Mouse (Mus musculus): ENCODE measurements around the gene Rab17. TPM values are rescaled to one million over a fixed set of nuclear protein-coding genes. Genes with fewer than 3 reads are reported as not detected.

Rab17 gene
- polyA plus RNA-seq, 1 experiment from 2014 or later, result 35.2 TPM

DNA sequence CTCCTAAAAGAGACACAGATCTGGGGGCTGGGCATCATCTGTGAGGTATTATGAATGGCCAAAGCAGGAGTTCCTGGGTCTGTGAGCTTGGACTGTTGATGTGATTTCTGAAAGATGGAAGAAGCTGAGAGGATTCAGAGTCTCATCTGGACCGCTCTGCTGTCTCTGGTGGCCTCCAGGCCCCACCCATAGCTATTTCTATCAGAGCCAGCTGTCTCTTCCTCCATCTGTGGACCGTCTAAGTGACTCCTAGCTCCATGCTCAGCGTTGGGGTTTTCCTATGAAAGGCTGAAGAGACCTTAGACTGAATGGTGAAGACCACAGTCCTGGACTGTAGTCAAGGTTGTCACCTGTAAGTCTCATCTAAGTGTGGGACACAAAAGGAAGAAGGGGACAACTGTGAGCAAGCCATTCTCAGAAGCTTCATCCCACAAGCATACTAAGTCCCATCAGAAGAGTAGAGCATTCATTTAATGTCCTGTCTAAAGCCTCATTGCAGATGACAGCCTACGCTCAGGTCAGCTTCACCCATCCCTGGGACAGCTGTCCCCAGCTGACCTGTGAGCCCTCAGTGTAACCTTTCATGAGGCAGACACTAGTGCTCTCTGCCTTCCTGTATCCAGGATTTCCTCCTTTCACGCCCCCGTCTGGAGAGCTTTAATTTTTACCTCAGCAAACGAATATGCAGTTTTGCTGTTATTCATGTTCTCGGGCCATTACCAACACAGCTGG lies 34.2 kb upstream of the Rab17 start:
- peaks cover 13% of the 10 kb centered on the region for H3K4me1 ChIP-seq (replicated peaks)
- ATAC-seq, result no peak
- no peak overlapping the region for H3K27ac ChIP-seq
- H3K27me3 ChIP-seq (replicated peaks), result no peaks in the 10 kb centered on the region
- no peak overlapping the region for H3K4me2 ChIP-seq (replicated peaks)
- H3K4me3 ChIP-seq (replicated peaks), result no peak overlapping the region
- H3K9ac ChIP-seq, result no peak overlapping the region
- H3K9me3 ChIP-seq, result no peaks in the 10 kb centered on the region
- 81% methylated on average over 8 of the region's 8 CpGs for WGBS
- no peaks in the 10 kb centered on the region for H3K36me3 ChIP-seq

DNA sequence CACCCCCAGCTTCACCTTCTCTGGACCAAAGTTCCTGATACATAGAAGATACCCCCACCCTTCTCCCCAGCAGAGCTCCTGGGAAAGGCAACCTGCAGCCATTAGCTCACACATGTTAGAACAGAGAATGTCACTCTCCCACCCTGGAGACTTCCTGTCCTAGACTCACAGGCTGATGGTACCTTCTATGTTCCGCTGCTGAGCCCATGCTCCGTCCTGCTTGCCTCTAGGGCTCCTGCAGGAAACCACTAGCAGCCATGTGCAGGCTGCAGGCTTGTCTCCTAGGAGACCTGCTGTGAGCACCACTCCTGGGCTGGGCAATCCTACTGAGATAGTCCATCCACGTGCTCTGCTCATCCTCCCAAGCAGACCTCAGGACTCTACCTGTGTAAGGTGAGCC lies 33.2 kb upstream of the Rab17 start:
- no peak overlapping the region for H3K9ac ChIP-seq
- H3K27ac ChIP-seq, result no peak overlapping the region
- 77% methylated on average over 3 of the region's 3 CpGs for WGBS
- H3K4me3 ChIP-seq (replicated peaks), result no peak overlapping the region
- no peaks in the 10 kb centered on the region for H3K36me3 ChIP-seq
- H3K9me3 ChIP-seq, result no peaks in the 10 kb centered on the region
- H3K4me2 ChIP-seq (replicated peaks), result no peak overlapping the region
- peaks cover 13% of the 10 kb centered on the region for H3K4me1 ChIP-seq (replicated peaks)
- H3K27me3 ChIP-seq (replicated peaks), result no peaks in the 10 kb centered on the region
- ATAC-seq, result no peak

DNA sequence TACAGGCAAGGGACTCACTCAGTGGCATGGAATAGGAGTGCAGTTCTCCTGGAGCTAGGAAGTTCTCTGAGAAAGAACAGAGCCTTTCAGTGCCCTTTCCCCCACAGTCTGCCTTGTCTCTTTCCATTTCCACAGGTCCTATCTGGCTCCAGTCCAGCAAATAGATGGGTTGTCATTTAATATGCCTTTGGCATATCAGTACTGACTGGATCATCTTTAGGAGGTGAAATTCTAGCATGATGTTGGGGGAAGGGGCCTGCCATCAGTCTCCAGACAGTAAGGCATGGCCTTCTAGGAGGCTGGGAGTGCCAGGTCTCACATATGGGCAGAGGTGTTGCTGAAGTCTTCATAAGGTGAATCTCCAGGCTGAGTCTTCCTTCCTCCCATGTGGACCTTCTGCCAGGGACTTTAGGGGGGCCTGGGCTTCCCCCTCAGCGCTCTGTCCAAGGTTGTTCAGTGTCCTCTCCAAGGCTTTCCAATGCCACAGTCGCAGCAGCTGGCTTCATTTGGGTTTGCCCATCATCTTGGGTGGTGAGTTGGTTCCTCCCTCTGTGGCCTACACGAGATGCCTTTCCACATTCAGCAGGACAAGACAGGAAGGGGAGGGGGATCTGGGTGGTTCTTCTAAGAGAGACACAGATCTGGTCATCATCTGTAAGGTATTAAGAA lies 32.5 kb upstream of the Rab17 start:
- Histone ChIP-seq H3K9me3 (no peaks in the 10 kb centered on the region), H3K4me2 (replicated peaks) (no peak overlapping the region)
- ATAC-seq, result no peak

DNA sequence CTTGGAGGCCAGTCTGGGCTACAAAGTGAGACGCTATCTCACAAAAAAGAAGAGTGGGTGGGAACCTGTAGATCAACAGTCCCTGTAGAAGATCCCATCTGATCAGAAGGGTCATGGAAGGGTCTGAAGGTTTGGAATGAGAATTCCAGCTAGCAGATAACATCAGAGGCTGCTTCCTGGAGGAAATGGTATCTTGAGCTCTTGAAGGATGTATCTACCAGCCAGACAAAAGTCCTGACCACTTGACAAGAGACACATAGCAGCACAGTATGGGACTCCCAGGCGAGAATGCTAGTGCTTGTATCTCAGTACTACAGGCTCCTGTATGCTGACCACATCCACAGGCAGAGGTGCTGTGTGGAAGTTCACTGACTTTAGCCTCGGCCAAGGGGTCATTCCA lies 31.6 kb upstream of the Rab17 start:
- Histone ChIP-seq H3K27ac (no peak overlapping the region), H3K27me3 (replicated peaks) (no peaks in the 10 kb centered on the region), H3K4me3 (replicated peaks) (no peak overlapping the region), H3K4me1 (replicated peaks) (peaks cover 13% of the 10 kb centered on the region), H3K36me3 (no peaks in the 10 kb centered on the region), H3K9me3 (no peaks in the 10 kb centered on the region), H3K4me2 (replicated peaks) (no peak overlapping the region), H3K9ac (no peak overlapping the region)
- ATAC-seq, result no peak
- 82% methylated on average over 3 of the region's 3 CpGs for WGBS

More for the DNA sequence above, 32.5 kb upstream of the Rab17 start:
- Histone ChIP-seq H3K36me3 (no peaks in the 10 kb centered on the region), H3K4me1 (replicated peaks) (peaks cover 13% of the 10 kb centered on the region), H3K9ac (no peak overlapping the region), H3K27ac (no peak overlapping the region), H3K27me3 (replicated peaks) (no peaks in the 10 kb centered on the region), H3K4me3 (replicated peaks) (no peak overlapping the region)
- 78% methylated on average over 3 of the region's 3 CpGs for WGBS

DNA sequence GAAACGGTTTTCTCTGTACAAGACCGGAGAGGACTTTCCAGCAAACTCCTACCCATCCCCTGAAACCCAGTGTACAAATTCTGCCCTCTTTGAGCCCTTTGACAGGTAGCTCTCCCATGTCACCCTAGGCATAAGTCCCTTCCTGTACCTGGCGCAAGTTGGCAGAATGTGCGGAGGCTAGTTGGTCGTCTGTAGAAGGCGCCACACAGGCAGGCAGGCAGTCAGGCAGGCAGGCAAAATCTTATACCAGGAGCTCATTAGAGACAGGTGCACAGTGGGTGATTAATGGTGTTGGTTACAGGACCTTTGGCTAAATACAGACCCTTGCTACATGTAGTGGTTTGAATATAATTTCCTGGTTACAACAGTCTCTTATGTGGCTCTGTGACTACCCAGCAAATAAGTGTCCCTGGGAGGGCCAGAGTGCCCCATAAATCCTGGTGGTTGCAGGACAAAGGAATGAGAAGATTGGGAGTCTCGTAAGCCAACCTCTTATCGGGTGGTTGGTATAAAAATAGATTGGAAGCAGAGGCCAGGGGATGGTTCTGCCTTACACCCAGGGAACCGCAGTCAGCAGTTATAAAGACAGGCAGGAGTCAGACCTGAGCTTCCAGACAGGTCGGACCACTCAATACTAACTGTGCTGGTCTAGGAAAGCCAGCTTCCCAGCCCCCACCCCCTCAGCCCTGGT lies 30.6 kb upstream of the Rab17 start:
- ATAC-seq, result no peak
- Histone ChIP-seq H3K9ac (no peak overlapping the region), H3K4me1 (replicated peaks) (peaks cover 13% of the 10 kb centered on the region), H3K36me3 (no peaks in the 10 kb centered on the region), H3K4me2 (replicated peaks) (peak overlapping the region; percentile 98), H3K27ac (no peak overlapping the region), H3K9me3 (no peaks in the 10 kb centered on the region), H3K4me3 (replicated peaks) (no peak overlapping the region; the same call in 1 of the 2 replicates), H3K27me3 (replicated peaks) (no peaks in the 10 kb centered on the region)
- 61% methylated on average over 10 of the region's 10 CpGs for WGBS

DNA sequence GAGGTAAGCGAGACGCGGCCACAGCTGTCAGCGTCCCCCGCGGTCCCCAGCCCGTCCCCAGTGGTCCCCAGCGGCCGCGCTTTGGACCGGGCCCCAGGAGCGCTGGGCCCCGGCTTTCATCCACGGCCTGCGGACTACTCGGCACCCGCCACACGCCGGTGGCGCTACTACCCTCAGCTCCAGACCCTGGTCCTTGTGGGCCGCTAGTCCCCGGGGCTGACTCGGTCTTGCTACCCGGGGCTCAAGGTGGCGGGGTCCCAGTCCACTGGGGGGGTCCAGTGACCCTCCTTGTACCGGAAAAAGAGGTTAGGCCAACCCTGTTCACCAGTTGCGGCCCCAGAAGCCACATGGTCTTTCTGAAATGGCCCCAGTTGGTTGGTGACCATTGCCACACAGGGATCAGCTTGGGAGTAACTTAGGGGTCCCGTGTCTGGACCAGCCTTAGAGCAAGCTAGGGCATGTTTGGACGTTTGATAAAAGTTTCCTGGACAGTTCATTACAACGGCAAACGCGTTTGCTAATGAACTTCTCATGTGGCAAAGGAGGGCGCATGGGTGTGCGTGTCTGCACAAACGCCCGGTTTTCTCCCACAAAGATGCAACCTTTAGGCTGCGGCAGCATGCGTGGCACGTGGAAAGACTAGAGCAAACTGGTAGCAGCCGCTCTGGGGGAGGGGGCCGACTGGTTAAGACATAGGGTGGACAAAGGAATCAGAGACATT lies 29.6 kb upstream of the Rab17 start:
- peak overlapping the region; percentile 98 for H3K4me2 ChIP-seq (replicated peaks)
- ATAC-seq, result peak; percentile 68
- H3K9me3 ChIP-seq, result no peaks in the 10 kb centered on the region
- no peaks in the 10 kb centered on the region for H3K36me3 ChIP-seq
- no peaks in the 10 kb centered on the region for H3K27me3 ChIP-seq (replicated peaks)
- H3K9ac ChIP-seq, result peak overlapping the region; percentile 84
- peaks cover 13% of the 10 kb centered on the region for H3K4me1 ChIP-seq (replicated peaks)
- WGBS, result 2% methylated on average over 41 of the region's 41 CpGs
- no peak overlapping the region for H3K27ac ChIP-seq
- peak overlapping the region; percentile 60 for H3K4me3 ChIP-seq (replicated peaks)

DNA sequence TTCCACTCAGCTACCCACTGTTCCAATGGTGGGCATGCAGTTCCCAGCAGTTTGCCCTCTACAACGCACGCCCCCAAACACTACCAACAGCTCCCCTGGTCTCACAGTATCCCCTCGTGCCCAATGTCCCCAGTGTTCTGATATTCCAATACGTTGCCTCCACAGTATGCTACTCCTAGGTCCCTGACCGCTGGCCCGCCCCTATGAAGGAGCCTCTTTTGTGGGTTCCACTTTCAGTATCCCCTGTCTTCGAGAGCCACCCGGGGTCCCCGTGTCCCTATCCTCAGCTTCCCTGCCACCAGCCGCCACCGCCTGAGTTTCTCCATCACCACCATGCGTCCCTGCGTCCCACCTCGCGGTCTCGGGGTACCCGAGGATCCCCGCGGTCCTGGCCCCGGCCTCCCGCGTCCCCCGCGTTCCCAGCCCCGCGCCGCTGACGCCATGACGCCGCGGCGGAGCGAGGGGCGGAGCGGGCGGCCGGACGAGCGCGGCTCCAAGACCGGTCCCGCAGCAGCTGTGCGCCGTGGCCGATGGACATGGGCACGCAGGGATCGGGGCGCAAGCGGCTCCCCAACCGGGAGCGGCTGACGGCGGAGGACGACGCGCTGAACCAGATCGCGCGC lies 28.9 kb upstream of the Rab17 start, which contains the start of gene Lrrfip1:
Gene Lrrfip1, plus strand, starts transcription at position 470 of the 623 bp plus-strand sequence.
- no peaks in the 10 kb centered on the region for H3K36me3 ChIP-seq
- no peaks in the 10 kb centered on the region for H3K27me3 ChIP-seq (replicated peaks)
- no peaks in the 10 kb centered on the region for H3K9me3 ChIP-seq
- peak within 1 kb of the TSS; percentile 98 for H3K4me2 ChIP-seq (replicated peaks)
- WGBS, result 2% methylated on average over 59 of the region's 59 CpGs
- peak within 1 kb of the TSS; percentile 60 for H3K4me3 ChIP-seq (replicated peaks)
- H3K9ac ChIP-seq, result peak within 1 kb of the TSS; percentile 84
- H3K4me1 ChIP-seq (replicated peaks), result peaks cover 13% of the 10 kb centered on the region
- ATAC-seq, result peak; percentile 88
- H3K27ac ChIP-seq, result no peak within 1 kb of the TSS

DNA sequence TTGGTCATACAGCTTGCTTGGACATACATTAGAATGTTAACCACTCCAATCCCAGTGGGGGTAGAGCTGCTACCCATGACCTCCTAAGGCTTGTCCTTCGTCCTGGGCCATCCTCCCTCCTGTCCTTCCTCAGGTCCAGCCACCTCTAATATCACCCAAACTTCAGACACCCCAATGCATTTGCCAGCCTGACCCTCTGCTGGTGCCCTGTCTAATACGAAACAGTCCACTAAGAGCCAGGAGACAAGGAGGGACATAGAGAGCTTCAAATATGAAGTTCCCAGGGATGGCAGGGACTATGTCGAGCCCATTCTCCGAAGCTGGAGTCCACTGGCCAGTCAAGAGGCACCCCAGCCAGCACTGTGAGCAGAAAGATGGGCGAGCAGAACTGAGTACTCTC lies 28.2 kb upstream of the Rab17 start:
- H3K9ac ChIP-seq, result no peak overlapping the region
- H3K36me3 ChIP-seq, result no peaks in the 10 kb centered on the region
- no peak overlapping the region for H3K27ac ChIP-seq
- no peak overlapping the region for H3K4me3 ChIP-seq (replicated peaks)
- H3K27me3 ChIP-seq (replicated peaks), result no peaks in the 10 kb centered on the region
- peaks cover 13% of the 10 kb centered on the region for H3K4me1 ChIP-seq (replicated peaks)
- H3K9me3 ChIP-seq, result no peaks in the 10 kb centered on the region
- no peak overlapping the region for H3K4me2 ChIP-seq (replicated peaks)
- ATAC-seq, result no peak
- 90% methylated on average over 5 of the region's 5 CpGs for WGBS

DNA sequence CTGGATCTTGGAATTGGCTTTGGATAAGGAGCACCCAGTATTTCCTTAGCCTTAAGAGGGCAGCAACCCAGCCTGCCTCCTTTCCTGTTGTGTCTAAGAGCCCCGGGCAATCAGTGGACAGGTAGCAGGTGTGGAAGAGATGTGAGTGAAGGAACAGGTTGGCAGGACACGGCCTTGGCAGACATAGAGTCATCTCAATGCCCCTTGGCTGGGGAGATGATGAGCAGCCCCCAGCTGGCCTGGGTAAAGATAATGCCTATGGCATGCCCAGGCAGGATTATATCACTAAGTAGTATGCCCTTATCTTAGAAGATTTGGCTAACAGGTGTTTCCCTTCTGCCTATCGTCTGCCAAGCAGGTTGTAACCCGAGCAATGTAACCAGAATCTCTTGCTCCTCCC lies 27.7 kb upstream of the Rab17 start:
- Histone ChIP-seq H3K36me3 (no peaks in the 10 kb centered on the region), H3K27me3 (replicated peaks) (no peaks in the 10 kb centered on the region), H3K27ac (no peak overlapping the region), H3K4me1 (replicated peaks) (peaks cover 13% of the 10 kb centered on the region), H3K4me3 (replicated peaks) (no peak overlapping the region), H3K4me2 (replicated peaks) (no peak overlapping the region), H3K9me3 (no peaks in the 10 kb centered on the region), H3K9ac (no peak overlapping the region)
- 59% methylated on average over 4 of the region's 4 CpGs for WGBS
- no peak for ATAC-seq

DNA sequence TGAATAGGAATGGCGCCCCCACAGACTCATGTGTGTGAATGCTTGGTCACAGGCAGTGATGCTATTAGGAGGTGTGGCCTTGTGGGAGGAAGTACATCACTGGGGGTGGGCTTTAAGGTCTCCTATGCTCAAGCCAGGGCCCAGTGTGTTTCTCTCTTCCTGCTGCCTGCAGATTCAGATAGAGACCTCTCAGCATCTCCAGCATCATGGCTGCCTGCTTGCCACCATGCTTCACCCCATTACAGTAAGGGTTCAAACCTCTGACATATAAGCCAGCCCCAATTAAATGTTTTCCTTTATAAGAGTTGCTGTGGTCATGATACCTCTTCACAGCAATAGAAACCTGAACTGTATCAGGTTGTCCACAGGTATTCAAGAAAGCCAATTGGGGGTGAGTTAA lies 26.5 kb upstream of the Rab17 start:
- no peak overlapping the region for H3K4me2 ChIP-seq (replicated peaks)
- WGBS, result 96% methylated on average over 1 of the region's 1 CpGs
- no peak for ATAC-seq
- no peaks in the 10 kb centered on the region for H3K27me3 ChIP-seq (replicated peaks)
- no peak overlapping the region for H3K27ac ChIP-seq
- H3K9me3 ChIP-seq, result no peaks in the 10 kb centered on the region
- no peak overlapping the region for H3K4me3 ChIP-seq (replicated peaks)
- peaks cover 13% of the 10 kb centered on the region for H3K4me1 ChIP-seq (replicated peaks)
- H3K9ac ChIP-seq, result no peak overlapping the region
- H3K36me3 ChIP-seq, result no peaks in the 10 kb centered on the region

DNA sequence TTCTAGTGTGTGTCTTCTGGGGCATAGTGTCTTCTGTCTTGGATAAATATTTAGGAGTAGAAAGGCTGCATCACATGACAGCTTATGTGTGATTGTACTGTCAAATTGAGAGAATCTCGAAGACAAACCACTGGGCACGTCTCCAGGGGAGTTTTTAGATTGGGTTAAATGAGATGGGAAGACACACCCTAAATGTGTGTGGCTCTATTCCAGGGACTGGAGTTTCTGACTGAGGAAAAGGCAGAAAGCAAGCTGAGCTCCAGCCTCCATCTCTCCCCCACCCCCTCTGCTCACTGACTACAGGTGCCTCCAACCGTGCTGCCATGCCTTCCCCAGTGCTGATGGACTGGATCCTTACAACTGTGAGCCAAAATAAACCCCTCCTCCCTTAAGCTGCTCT lies 11.9 kb upstream of the Rab17 start:
- Histone ChIP-seq H3K4me1 (replicated peaks) (no peaks in the 10 kb centered on the region), H3K9me3 (no peaks in the 10 kb centered on the region), H3K27me3 (replicated peaks) (no peaks in the 10 kb centered on the region), H3K27ac (no peak overlapping the region), H3K36me3 (no peaks in the 10 kb centered on the region), H3K9ac (no peak overlapping the region), H3K4me3 (replicated peaks) (no peak overlapping the region), H3K4me2 (replicated peaks) (no peak overlapping the region)
- WGBS, result 63% methylated on average over 3 of the region's 3 CpGs
- ATAC-seq, result no peak

All from intestine, embryonic 15.5 days (tissue).